Mouse (Mus musculus) limb, embryonic 15.5 days (tissue): Measurements from ENCODE around the gene Cog1. TPM values are rescaled to one million over a fixed set of nuclear protein-coding genes. Genes with fewer than 3 reads are reported as not detected.
A peak's percentile ranks its signal among the peaks of the same experiment; 100 is the strongest.

Source experiments
- ATAC-seq: fragments of 200-750 bp; cut with Nextera tagmentation; 2 replicates; pipeline ENCODE4 v1.8.0; 2017; ENCODE audit warnings: low read depth, moderate TSS enrichment; ENCODE audit not compliant: insufficient number of reproducible peaks, low FRiP score, low TSS enrichment
- H3K27ac ChIP-seq: fragments of 300-500 bp; sonication (generic); 2 replicates; pipeline ENCODE4 v1.5.1; 2015; ENCODE audit warnings: moderate library complexity, mild to moderate bottlenecking, inconsistent platforms
- H3K27me3 ChIP-seq: fragments of 300-500 bp; sonication (generic); 2 replicates; pipeline ENCODE4 v1.6.1; 2015; ENCODE audit warnings: inconsistent platforms
- H3K36me3 ChIP-seq: fragments of 300-500 bp; sonication (generic); 2 replicates; pipeline ENCODE4 v1.6.1; 2015; ENCODE audit warnings: inconsistent platforms
- H3K4me1 ChIP-seq: fragments of 300-500 bp; sonication (generic); 2 replicates; pipeline ENCODE4 v1.6.1; 2015; ENCODE audit warnings: inconsistent platforms
- H3K4me2 ChIP-seq: fragments of 300-500 bp; sonication (generic); 2 replicates; pipeline ENCODE4 v1.6.1; 2015; ENCODE audit warnings: mild to moderate bottlenecking, inconsistent platforms
- H3K4me3 ChIP-seq: fragments of 300-500 bp; sonication (generic); 2 replicates; pipeline ENCODE4 v1.5.1; 2015; ENCODE audit warnings: mild to moderate bottlenecking, inconsistent platforms
- H3K9ac ChIP-seq: fragments of 300-500 bp; sonication (generic); 2 replicates; pipeline ENCODE4 v1.6.1; 2015; ENCODE audit warnings: inconsistent platforms
- H3K9me3 ChIP-seq: fragments of 300-500 bp; sonication (generic); 2 replicates; pipeline ENCODE4 v1.6.1; 2016; ENCODE audit warnings: inconsistent platforms
- WGBS: fragments of 180-500 bp; shearing (Covaris S2); methylation state at CpG from one replicate; pipeline ENCODE4 v1.1.7; 2015; 5-methylcytosine and 5-hydroxymethylcytosine counted together
- polyA plus RNA-seq: library from polyadenylated mRNA; unstranded; fragments of >200 nt; fragmentation: Nextera tagmentation; extraction: Ambion mirVana; gene quantifications from 2 replicates; pipeline ENCODE4 v1.2.1, GENCODE M21; 2015

Gene Cog1
- polyA plus RNA-seq, 1 experiment from 2014 or later: 24.9 TPM

DNA sequence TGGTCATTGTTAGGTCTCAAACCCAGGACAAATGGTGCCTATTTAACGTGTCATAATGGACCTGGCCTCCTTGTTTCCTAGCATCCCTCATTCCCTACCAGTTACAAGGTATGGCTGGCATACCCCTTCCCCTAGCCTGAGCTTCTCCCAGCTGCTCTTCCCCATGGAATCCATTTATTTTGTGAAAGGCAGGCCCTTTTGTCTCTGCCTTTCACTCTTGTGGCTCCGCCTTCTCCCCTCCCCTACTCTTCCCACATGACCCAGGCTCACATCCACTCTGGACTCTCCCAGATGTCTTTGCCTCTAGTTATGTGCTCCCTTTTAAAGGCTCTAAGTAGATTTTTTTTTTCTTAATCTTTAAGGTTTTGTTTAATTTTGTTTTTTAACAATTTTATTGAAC, 38.1 kb downstream of the Cog1 start:
- Histone ChIP-seq H3K27ac (no peak overlapping the region), H3K36me3 (peaks cover 45% of the 10 kb centered on the region), H3K4me3 (no peak overlapping the region), H3K9me3 (no peaks in the 10 kb centered on the region), H3K4me2 (no peak overlapping the region), H3K9ac (no peak overlapping the region), H3K4me1 (peaks cover 21% of the 10 kb centered on the region), H3K27me3 (no peaks in the 10 kb centered on the region)
- 70% methylated on average over 2 of the region's 2 CpGs for WGBS
- no peak for ATAC-seq

DNA sequence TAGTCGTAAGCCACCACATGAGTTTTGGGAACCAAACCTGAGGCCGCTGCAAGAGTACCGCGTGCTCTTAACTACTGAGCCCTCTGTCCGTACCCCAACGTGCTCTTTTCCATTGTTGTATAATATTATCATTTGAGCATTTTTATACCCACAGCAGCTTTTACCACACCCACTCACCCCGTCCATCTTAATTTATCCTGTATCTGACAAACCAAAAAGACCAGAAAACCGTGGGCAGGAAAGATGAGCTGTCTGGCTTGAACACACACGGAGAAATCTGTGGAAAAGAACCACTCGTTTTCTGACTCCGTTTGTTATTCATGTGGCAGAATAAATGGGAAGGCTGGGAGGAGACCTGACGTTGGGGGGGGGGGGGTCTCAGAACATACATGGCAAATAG, 41.5 kb downstream of the Cog1 start:
- H3K4me1 ChIP-seq: peaks cover 10% of the 10 kb centered on the region; the same call in 1 of the 2 replicates
- no peak overlapping the region for H3K4me3 ChIP-seq
- H3K9ac ChIP-seq: no peak overlapping the region
- H3K4me2 ChIP-seq: no peak overlapping the region
- whole genome bisulfite sequencing: 85% methylated on average over 12 of the region's 12 CpGs
- no peak for ATAC-seq
- peaks cover 76% of the 10 kb centered on the region for H3K36me3 ChIP-seq
- no peaks in the 10 kb centered on the region for H3K27me3 ChIP-seq
- H3K9me3 ChIP-seq: no peaks in the 10 kb centered on the region
- H3K27ac ChIP-seq: no peak overlapping the region

DNA sequence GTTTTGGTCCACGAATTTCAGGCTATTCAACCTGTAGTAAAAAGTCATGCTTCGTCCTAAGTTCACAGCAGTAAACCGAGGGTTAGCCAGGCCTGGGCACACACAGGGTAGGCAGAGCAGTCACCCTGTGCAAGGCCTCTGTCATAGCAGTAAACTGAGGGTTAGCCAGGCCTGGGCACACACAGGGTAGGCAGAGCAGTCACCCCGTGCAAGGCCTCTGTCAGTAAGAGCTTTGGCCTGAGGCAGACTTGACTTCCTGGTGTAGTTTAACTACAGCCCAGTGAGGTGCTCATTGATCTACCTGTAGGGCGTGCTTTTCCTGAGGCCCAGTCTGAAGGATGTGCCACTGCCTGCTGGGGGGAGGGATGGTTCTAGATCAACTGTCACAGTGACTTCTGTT, 42.3 kb downstream of the Cog1 start:
- Histone ChIP-seq H3K27me3 (no peaks in the 10 kb centered on the region), H3K4me2 (no peak overlapping the region), H3K9me3 (no peaks in the 10 kb centered on the region), H3K4me1 (0 out of 2 replicates have a peak, but pooled peaks cover 6% of the 10 kb centered on the region), H3K9ac (0 out of 2 replicates have a peak overlapping the region, but pooled peaks have one; percentile 1), H3K27ac (no peak overlapping the region), H3K36me3 (peaks cover 84% of the 10 kb centered on the region), H3K4me3 (no peak overlapping the region)
- ATAC-seq: no peak
- WGBS: 77% methylated on average over 5 of the region's 5 CpGs

DNA sequence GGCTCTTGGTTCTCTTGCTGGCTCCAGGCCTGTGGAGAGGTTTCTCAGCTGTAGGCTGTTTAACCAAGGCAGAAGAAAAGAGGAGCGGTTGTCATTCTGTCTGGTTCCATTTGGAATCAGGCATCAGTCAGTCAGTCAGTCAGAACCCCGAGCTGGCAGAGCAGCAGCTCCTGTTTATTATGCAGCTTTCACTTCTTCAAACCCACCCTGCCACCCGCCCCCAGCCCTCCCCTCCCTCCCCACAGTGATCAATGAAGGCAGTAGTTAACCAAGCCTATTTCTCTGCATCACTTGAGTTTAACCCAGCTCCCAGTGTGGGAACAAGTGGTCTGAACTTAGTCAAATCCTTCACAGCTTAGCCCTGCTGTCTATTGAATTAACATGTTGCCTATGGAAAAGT, 42.9 kb downstream of the Cog1 start:
- whole genome bisulfite sequencing: 71% methylated on average over 3 of the region's 3 CpGs

DNA sequence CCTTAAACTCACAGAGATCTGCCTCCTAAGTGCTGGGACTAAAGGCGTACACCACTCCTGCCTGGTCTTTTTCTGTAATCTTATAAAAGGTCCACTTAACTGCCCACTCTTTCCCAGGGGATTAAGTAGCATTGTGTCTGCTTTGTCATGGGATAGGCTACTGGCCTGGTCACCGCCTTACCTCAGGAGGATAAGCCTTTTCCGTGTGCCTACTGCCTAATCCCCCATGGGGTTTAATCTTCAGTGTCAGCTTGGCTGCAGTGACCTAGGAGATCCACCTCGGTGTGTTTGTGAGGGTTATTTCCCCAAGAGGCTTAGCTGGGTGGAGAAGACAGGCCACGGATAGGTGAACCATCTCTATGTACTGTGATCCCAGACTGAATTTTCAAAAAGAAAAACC, 48.6 kb downstream of the Cog1 start:
- H3K27me3 ChIP-seq: no peaks in the 10 kb centered on the region

More for the DNA sequence above, 42.9 kb downstream of the Cog1 start:
- H3K27me3 ChIP-seq: no peaks in the 10 kb centered on the region
- H3K4me2 ChIP-seq: no peak overlapping the region
- 0 out of 2 replicates have a peak, but pooled peaks cover under 1% of the 10 kb centered on the region for H3K4me1 ChIP-seq
- no peak overlapping the region for H3K27ac ChIP-seq
- peaks cover 88% of the 10 kb centered on the region for H3K36me3 ChIP-seq
- H3K4me3 ChIP-seq: no peak overlapping the region
- ATAC-seq: no peak
- H3K9me3 ChIP-seq: no peaks in the 10 kb centered on the region
- no peak overlapping the region for H3K9ac ChIP-seq

DNA sequence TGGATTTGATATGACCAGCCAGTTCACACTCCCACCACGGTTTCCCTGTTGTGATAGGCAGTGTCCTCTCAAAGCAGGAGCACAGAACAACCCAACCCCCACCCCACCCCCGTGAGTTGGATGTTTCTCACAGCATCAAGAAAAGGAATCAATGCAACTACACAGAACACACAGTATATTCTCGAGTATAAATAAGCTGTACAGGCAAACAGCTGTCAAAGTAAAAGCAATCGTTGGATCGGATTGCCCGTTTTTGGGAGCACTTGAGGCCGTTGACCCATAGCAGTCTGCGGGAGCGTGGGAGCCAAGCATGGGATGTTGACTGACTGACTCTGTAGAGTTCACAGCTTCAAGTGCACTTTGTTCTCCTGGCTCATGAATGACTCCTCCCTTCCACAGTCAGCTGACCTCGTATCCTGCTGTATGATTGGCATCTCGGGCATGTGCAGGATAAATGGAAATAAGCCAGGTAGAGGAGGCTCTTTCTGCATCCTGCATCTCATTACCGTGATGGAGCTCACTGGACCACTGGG, 49.1 kb downstream of the Cog1 start:
- Histone ChIP-seq H3K36me3 (peaks cover 48% of the 10 kb centered on the region), H3K4me3 (no peak overlapping the region), H3K9me3 (no peaks in the 10 kb centered on the region), H3K4me2 (no peak overlapping the region), H3K27me3 (no peaks in the 10 kb centered on the region), H3K9ac (no peak overlapping the region), H3K27ac (no peak overlapping the region), H3K4me1 (no peaks in the 10 kb centered on the region)
- WGBS: 86% methylated on average over 12 of the region's 12 CpGs
- no peak for ATAC-seq

More for the DNA sequence above, 48.6 kb downstream of the Cog1 start:
- H3K4me2 ChIP-seq: no peak overlapping the region
- H3K27ac ChIP-seq: no peak overlapping the region
- ATAC-seq: no peak
- H3K4me3 ChIP-seq: no peak overlapping the region
- no peaks in the 10 kb centered on the region for H3K4me1 ChIP-seq
- no peaks in the 10 kb centered on the region for H3K9me3 ChIP-seq
- H3K9ac ChIP-seq: no peak overlapping the region
- WGBS: 84% methylated on average over 5 of the region's 5 CpGs
- peaks cover 54% of the 10 kb centered on the region for H3K36me3 ChIP-seq

DNA sequence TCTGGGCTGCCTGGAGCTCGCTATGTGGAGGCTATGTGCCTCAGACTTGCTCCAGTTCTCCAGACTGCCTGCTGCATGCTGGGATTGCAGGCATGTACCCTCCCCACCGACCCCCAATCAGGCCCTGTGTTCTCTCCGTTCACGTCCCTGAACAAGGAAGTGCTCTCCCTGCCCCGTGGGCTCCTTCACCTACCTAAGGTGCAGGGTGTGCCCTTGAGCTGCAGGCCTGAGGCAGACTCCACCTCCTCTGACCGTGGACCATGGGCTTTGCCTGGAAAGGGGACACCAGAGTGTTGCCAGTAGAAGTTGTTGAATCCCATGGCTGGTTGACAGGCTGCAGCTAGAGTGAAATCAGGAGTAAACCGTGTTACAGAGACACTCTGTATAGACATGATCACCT, 50.7 kb downstream of the Cog1 start:
- Histone ChIP-seq H3K27ac (no peak overlapping the region), H3K36me3 (peaks cover 35% of the 10 kb centered on the region), H3K4me1 (peaks cover 3% of the 10 kb centered on the region; the same call in 1 of the 2 replicates), H3K4me3 (no peak overlapping the region), H3K27me3 (no peaks in the 10 kb centered on the region), H3K4me2 (no peak overlapping the region), H3K9me3 (no peaks in the 10 kb centered on the region), H3K9ac (no peak overlapping the region)
- WGBS: 85% methylated on average over 7 of the region's 7 CpGs
- no peak for ATAC-seq

DNA sequence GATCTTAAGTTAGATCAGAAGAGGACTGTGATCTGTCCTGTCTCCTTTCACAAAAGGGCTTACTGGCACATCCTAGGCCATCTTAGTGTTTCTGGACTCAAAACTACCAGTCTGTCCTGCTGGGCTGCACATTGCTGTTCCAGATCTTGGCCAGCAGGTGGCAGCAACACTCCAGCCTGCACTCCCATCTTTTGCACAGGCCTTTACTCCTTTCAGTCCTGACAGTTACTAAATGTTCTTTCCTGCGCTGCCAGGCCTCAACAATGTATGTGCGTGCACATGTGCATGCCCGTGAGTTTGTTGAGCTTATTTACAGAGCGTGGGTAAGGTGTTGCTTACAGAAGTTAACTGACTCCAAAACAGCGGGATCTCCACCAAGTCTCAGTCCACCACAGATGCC, 54.8 kb downstream of the Cog1 start:
- Histone ChIP-seq H3K4me3 (no peak overlapping the region), H3K9ac (no peak overlapping the region), H3K9me3 (no peaks in the 10 kb centered on the region), H3K4me1 (peaks cover 4% of the 10 kb centered on the region; the same call in 1 of the 2 replicates), H3K27ac (no peak overlapping the region), H3K4me2 (no peak overlapping the region), H3K27me3 (no peaks in the 10 kb centered on the region), H3K36me3 (peaks cover 6% of the 10 kb centered on the region; the same call in 1 of the 2 replicates)
- 31% methylated on average over 5 of the region's 5 CpGs for WGBS
- no peak; the same call in 1 of the 2 replicates for ATAC-seq

DNA sequence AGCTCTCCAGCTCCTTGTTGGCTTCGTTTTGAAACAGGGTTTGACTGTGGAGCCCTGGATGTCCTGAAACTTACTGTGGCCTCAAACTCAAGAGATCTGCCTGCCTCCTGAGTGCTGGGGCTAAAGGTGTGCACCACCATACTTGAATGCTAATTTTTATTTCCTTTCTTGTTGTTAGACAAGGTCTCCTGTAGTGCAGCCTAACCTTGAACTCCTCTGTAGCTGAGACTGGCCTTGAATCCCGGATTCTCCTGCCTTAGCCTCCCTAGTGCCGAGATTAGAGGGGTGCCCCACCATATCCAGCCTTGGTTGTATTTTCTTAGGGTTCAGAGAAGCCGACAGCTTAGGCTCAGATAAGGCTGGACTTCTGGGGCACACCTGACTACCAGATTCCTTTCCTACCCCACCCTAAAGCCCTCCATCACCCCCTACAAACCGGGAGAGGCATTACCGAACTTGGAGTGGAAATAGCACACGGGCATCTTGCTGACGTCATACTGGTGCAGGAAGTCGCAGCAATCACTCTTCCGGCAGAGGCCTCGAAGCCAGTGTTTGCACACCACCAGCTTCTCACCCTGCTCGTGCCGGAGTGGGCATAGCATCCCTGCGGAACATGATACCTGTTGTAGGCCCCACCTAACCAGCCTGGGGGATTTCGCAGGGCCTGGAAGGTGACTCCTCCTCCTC, 57.1 kb downstream of the Cog1 start:
- Histone ChIP-seq H3K36me3 (peaks cover 3% of the 10 kb centered on the region; the same call in 1 of the 2 replicates), H3K4me2 (no peak overlapping the region), H3K4me1 (peaks cover 24% of the 10 kb centered on the region), H3K4me3 (no peak overlapping the region), H3K27ac (no peak overlapping the region), H3K9me3 (no peaks in the 10 kb centered on the region), H3K9ac (no peak overlapping the region), H3K27me3 (no peaks in the 10 kb centered on the region)
- WGBS: 79% methylated on average over 15 of the region's 15 CpGs
- no peak for ATAC-seq

DNA sequence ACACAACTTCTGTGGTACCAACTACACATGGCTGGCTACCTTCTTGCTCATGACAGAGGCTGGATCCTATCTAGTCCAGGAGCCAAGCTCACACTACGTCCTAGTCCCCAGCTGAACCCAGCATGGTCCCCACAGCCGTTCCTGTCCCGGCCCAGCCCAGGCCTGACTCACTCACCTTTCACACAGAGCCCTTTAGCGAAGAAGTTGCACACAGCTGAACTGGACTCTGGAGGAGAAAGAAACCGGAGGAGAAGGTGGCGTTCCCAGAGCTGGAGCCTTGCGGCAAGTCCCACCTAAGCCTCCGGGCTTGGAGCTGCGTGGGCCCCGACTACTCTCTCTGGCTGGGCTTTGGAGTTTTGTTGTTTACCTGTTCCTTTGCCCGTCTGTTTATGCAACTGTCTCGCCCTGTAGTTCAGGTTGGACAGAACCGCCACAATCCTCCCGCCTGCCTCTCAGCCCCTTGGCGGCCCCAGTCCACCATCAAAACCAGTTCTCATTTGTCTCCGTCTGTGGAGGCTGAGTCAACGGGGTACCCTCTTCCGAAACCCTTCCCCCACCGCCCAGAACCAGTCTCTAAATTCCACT, 59.8 kb downstream of the Cog1 start:
- no peak overlapping the region for H3K9ac ChIP-seq
- H3K4me2 ChIP-seq: no peak overlapping the region

DNA sequence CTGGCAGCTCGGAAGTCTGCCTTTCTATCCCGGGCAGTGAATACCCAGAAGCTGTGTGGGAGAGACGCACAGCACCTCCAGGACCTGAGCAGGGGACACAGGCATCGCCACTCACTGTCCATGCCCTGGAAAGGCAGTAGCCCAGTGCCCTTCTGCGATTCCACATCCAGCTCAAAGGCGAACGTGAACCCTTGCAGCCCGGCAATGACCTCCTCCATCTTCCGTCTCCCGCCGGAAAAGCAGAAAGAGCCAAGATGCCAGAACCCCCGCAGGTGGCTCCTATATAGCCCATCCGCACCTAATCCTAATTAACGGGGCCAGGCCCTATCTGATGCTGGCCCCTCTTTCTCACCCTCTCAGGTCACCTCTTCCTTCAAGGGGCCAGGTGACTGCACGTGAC, 60.3 kb downstream of the Cog1 start:
- Histone ChIP-seq H3K27me3 (no peaks in the 10 kb centered on the region), H3K27ac (no peak overlapping the region), H3K36me3 (no peaks in the 10 kb centered on the region), H3K4me3 (no peak overlapping the region), H3K4me2 (0 out of 2 replicates have a peak overlapping the region, but pooled peaks have one; percentile 3), H3K4me1 (peaks cover 21% of the 10 kb centered on the region), H3K9me3 (no peaks in the 10 kb centered on the region), H3K9ac (no peak overlapping the region)
- 21% methylated on average over 15 of the region's 15 CpGs for WGBS
- no peak for ATAC-seq

More for the DNA sequence above, 59.8 kb downstream of the Cog1 start:
- H3K4me1 ChIP-seq: peaks cover 24% of the 10 kb centered on the region
- no peak for ATAC-seq
- H3K36me3 ChIP-seq: no peaks in the 10 kb centered on the region
- no peaks in the 10 kb centered on the region for H3K27me3 ChIP-seq
- WGBS: 47% methylated on average over 19 of the region's 19 CpGs
- H3K4me3 ChIP-seq: no peak overlapping the region
- no peaks in the 10 kb centered on the region for H3K9me3 ChIP-seq
- H3K27ac ChIP-seq: no peak overlapping the region

DNA sequence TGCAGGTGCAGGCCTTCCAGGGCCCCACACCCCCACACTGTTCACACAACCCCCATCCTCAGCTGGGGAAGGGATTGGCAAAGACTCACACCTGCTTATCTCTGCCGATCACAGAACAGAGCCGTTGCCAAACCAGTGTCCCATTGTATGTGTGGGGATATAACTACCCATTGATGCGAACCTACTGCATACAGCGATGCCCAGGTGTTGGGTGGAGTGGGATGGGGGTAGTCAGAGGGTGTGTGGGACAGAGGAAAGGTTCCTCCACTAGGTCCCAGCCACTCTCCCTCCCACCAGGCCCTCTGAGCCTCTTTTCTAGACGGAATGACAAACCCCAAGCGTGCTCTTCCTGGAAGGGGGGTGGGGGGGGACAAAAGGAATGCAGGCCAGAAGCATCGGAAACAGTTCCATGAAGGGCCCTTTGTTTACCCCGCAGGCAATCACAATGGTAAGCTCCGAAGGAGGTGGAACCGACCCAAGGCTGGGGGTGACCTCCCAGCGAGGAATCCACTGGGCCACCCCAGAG, 60.8 kb downstream of the Cog1 start, which contains the start of gene Cpsf4l:
Cpsf4l (minus strand) TSS at position 287 of the 526 bp plus-strand sequence.
- no peaks in the 10 kb centered on the region for H3K36me3 ChIP-seq
- H3K9ac ChIP-seq: no peak within 1 kb of the TSS
- no peak for ATAC-seq
- peak within 1 kb of the TSS; percentile 73 for H3K27ac ChIP-seq
- no peak within 1 kb of the TSS for H3K4me3 ChIP-seq
- H3K27me3 ChIP-seq: no peaks in the 10 kb centered on the region
- no peaks in the 10 kb centered on the region for H3K9me3 ChIP-seq
- WGBS: 13% methylated on average over 11 of the region's 11 CpGs
- peaks cover 21% of the 10 kb centered on the region for H3K4me1 ChIP-seq
- 0 out of 2 replicates have a peak within 1 kb of the TSS, but pooled peaks have one; percentile 3 for H3K4me2 ChIP-seq
